Mouse (Mus musculus) spleen, embryonic (tissue): ENCODE measurements around the gene Plscr2.
"Not testable (repeated sequence)": the region's sequence is repeated elsewhere in the genome, so short reads cannot be mapped to it uniquely, and the experiment has no call there.

Experiments used
- CTCF ChIA-PET: fragments of 350-600 bp; sonication (Branson Sonifier 250); formaldehyde crosslinking; loops from one replicate; lab custom pipeline; 2022; lab: Charles Lee

Plscr2 gene

DNA sequence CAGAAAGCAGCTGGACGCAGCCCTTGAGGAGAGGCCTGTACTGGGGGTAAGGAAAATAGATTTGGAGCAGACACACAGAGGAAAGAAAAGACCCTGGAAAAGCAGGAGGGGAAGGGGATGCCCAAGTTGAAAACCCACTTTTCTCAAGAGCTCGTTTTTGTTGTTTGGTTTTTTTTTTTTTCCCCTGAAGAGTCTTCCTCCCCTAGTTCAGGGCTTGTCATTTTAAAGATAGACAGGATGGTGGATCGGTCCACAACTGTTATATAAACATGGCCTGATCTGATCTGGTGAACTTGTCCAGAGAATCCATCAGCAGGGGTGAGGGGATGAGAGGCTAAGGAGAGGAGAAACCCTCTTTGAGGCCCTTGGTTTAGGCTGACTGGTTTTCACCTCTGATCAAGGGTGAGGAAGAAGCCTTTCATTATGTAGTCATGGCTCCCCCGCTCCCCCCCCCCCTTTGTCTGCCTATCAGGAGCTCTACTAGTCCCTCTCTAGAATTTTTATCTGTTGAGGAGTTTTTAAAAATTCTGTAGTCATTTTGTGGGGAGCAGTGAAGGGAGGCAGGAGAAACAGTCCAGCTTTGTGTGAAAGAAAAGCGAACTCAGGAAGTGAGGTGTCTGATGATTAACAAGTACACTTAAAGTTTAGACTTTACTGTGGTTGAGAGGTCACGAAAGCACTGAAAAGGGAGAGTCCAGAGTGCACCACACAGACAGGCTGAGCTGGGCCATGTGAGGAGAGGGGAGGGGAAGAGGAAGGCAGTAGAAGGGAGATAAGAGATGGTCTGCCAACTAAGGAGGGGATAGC, 1.2 kb upstream of the Plscr2 start:
- CTCF ChIA-PET: no interaction called here

DNA sequence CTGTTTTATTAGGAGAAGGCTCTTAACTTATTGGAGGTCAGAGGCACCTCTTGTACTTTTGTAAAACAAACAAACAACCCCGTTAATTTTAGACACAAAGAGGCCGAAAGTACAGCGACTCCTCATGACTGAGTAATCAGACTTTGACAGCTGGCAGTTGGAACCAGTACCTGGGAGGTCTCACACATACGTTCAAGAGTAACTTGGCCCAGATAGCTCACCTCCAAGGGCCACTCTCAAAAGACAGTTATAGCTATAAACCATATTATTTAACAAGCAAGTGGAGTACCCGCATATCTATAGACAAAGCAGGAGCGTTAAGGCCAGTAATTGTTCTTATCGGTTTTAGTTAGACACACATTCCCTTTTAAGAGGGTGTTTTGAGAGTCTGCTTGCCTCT, 958 bp downstream of the Plscr2 start:
- CTCF ChIA-PET: no interaction called here

DNA sequence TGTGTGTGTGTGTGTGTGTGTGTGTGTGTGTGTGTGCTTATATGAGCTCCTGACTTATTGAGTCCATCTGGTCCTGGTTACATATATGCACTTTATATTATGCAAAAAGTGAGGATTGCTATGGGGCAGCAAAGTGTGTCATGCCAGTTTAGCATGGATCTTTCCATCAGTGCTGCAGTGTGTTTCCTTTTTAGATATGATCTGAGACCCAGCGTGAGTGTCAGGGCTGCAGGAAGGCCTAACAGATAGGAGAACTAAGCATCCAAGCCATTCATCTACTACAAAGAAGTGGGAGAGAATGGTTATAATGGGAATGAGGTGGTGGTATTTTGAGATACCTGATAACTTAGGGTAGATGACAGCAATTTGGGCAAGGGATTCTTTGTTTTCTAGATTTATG, 4.6 kb downstream of the Plscr2 start:
- CTCF ChIA-PET: no interaction called here

DNA sequence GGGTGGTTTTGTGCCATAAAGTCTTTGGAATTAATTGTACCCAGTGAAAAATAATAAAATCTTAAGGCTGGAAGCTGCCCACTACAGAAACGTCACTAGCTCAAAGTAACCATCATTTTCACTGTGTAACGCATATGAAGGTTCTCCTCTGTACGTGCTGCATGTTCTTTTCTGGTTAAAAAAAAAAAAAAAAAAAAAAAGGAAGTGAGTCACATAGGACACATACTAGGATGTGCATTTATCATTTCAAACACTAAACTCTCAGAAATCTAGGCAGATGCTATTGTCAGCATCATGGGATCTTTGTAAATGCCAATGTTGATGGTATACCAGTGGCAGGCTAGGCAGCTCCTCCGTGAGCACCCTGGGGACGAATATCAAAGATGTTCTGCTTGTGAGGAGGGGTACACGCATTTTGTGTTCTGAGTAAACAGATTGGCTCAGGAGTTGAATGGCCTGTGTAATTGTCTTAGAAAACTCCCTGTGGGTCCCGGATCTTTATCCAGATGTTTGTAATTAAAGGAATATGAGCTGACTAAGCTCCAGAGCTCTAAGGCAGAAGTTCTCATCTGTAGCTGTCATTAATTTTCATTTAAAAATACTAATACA, 7.3 kb downstream of the Plscr2 start:
- CTCF ChIA-PET: no interaction called here

DNA sequence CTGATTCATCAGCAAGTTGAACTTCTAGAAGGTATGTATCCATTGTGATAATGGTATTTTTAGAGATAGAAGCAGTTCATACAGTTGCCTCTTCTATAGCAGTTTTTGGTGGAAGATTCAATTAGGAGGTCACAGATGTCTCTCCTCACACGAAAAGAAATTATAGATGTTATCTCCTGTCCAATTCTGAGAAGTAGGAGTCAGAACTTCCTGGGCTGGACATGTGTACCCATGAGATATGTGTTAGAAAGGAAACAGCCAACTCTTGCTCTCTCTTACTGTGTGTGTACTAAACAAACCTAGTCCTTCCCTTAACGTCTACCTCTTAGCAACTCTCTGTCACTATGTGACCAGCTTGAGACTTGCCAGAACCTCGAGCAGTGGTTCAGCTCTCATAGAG, 14.3 kb downstream of the Plscr2 start:
- CTCF ChIA-PET: no interaction called here

DNA sequence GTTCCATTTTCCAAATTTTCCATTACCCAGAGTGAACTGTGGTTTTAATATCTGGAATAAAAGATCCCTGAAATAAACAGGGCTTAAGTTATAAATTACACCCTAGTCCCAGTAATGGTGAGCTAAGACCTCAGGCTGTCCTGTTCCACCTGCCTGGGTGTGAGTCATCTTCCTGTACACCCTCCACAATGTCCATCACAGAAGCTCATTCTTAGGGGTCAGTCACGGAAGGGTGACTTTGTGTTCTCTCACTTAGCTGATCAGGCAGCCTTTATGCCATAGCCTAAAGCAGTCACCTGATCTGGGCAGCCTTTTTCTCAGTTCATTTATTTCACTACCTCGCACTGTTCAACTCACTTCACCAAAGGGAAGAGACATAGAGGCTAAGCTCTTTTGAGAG, 16.8 kb downstream of the Plscr2 start:
- CTCF ChIA-PET: no interaction called here

GRCm38 (mm10) chr9:92292922-92293321, 17.5 kb downstream of the Plscr2 start:
- CTCF ChIA-PET: no interaction called here

GRCm38 (mm10) chr9:92293560-92294548, 18.5 kb downstream of the Plscr2 start:
- CTCF ChIA-PET: no interaction called here

- CTCF ChIA-PET: no interaction called here
These were observed 22.9 kb downstream of the Plscr2 start for GRCm38 (mm10) chr9:92298288-92298687.

DNA sequence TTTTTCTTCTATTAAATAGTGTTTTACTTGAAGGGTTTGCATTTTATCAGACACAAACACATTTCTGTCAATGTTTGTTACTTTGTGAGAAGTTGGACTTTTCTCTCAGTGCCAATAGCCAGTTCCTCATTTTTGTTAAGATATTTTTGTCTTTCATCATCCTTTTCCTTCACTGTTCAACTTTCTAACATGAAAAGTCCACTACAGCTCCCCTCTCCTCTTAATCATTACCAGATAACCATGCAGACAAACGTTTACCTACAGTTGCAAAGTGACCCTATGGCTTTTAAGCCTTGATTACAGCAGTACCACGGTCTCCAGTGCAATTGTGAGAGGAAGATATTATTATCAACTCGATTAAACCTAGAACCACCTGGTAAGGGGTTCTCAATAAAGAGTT, 25.8 kb downstream of the Plscr2 start:
- CTCF ChIA-PET: no interaction called here

DNA sequence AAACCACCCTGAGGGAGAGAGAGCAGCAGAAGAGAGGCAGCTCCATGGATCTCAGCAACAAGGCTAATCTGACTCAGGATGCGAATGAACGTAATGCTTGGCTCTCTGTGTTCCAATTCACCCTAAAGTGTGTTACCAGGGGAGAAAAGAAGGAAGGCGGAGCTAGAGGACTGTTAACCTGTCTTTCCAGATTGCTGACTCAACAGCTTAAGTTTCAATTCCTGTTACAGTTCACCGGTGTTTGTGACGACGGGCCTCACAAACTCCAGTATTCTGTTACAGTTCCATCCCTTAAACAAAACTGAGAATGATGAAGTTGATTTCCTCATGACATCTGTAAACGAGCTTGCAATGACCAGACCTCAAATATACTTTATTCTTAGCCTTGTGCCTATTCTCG, 29.7 kb downstream of the Plscr2 start:
- CTCF ChIA-PET: no interaction called here

- CTCF ChIA-PET: no interaction called here
These were observed 30.3 kb downstream of the Plscr2 start for GRCm38 (mm10) chr9:92305620-92306220.

DNA sequence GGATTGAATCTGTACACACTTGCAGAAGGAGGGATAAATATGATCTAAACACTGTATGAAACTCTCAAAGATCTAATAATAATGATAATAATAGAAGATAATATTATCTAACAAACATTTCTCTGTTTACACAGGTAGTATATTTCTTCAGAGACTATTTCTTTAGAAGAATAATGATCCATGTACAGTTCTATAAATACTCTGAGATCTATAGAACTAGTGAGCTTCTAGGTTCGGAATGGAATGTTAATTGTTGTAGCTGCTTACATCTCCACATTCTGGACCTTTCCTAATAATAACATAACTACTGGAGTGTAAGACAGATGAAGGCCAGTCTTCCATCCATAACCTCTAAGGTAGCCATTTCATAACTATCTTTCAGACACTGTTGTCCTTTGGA, 33.7 kb downstream of the Plscr2 start, which contains the start of gene 1700057G04Rik:
1700057G04Rik (plus strand) TSS at position 301 of the 400 bp plus-strand sequence.
- CTCF ChIA-PET: no interaction called here

DNA sequence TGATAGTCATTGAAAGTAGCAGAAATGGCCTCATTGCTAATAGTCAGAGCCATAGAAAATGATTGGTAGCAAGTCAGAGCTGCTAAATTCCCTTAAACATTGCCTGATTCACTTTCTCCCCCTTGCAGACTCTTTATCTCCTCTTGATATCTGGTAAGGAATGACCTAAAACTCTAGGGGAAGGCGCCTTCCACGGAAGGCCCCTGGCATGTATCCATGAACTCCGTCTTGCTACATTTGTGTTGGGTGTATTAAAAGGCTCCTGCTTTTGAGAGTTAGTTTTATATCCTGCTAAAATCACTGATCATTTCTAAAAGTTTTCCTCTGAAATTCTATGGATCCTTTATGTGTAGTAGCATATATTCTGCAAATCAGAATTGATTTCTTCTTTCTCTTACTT, 41.4 kb downstream of the Plscr2 start:
- CTCF ChIA-PET: no interaction called here

DNA sequence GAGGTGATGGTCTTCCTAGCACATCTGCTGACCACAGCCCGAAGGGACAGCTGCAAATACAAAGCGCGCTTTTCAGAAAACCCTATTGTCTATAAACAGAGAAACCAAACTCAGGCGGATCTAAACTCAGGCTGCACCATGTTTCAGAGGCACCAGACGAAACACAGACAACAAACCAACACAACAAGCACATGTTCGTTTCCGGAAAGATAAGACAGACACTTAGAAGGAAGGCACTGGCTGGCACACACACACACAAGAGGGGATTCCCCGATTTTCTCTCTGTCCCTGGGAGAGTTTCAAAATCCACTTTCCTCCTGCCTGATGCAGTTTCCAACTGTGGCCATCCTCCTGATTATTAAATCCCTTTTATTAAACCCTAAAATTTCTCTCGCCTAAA, 50.5 kb downstream of the Plscr2 start:
- CTCF ChIA-PET: not testable (repeated sequence)

DNA sequence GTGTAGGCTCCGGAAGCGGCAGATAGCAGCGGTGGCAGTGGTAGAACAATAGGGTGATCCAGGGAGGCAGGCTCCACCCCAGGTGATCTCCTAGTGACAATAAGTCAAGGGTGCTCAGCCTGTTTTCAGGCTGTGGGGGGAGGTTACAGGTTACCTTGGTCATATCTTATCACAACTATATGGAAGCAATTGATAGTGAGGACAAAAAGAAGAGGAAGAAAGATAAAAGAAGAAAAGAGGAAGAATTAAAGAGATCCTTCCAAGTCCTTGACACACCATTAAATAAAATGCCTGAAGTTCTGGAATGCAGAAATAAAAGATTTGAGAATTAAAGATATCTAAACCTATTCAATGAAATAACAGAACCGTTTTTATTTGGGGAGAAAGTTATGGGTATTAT, 51.4 kb downstream of the Plscr2 start:
- CTCF ChIA-PET: no interaction called here

DNA sequence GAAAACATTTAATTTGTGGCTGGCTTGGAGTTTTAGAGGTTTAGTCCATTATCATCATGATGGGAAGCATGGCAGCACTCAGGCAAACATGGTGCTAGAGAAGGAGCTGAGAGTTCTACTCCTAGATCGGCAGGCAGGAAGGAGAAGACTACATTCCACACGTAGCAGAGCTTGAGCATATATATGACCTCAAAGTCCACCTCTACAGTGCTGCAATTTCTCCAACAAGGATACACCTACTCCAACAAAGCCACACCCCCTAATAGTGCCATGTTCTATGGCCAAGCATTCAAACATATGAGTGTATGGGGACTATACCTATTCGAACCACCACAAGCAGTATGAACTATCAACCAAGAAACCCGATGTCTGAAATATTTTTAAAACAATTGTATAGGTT, 56.0 kb downstream of the Plscr2 start:
- CTCF ChIA-PET: no interaction called here

DNA sequence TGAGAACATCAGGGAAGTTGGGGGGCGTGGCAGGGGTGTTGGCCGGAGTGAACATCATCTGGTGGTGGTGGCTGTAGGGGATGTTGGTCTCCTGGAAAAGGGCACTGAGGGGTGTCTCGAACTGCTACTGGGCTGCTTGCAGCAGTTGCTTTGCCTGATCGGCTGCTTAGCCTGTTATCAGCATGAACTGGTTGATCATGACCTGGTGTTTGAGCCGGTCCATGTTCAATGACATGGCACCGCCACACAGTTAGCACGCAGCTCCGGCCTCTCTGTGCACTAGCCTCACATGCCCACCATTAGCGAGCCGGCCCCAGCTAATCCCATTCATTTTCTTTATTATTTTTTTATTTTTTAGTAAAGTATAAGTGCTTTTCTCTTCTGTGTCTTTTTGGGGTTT, 59.4 kb downstream of the Plscr2 start:
- CTCF ChIA-PET: no interaction called here

- CTCF ChIA-PET: no interaction called here
These were observed 59.9 kb downstream of the Plscr2 start for GRCm38 (mm10) chr9:92335277-92335818.

- CTCF ChIA-PET: no interaction called here
These were observed 61.7 kb downstream of the Plscr2 start for GRCm38 (mm10) chr9:92337063-92337462.

DNA sequence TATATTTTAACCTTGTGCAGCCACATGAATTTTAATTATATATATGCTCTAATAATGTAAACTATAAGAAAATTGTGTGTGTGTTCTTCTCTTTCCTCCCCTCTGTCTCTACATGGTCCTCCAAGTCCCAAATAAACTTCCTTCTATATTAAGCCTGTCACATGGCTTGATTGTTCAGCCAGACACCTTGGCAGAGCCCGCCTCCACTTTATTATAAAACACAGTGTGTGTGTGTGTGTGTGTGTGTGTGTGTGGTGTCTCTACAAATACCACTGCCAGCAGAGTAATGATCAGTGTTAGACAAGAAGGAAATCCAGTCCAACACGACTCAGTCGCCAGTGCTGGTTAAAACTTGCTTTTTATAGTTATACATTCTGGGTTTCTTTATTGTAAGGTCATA, 62.3 kb downstream of the Plscr2 start:
- CTCF ChIA-PET: no interaction called here

GRCm38 (mm10) chr9:92338954-92339353, 63.6 kb downstream of the Plscr2 start:
- CTCF ChIA-PET: no interaction called here
